Mouse (Mus musculus) C2C12 (cell line): ENCODE measurements around the gene Prkce. TPM values are rescaled to one million over a fixed set of nuclear protein-coding genes. Genes with fewer than 3 reads are reported as not detected.

Experiments used
- H3K27me3 ChIP-seq: one replicate; pipeline ENCODE4 v1.6.1; 2011; ENCODE audit not compliant: control insufficient read depth, insufficient read depth, insufficient read length
- H3K36me3 ChIP-seq: one replicate; pipeline ENCODE4 v1.6.1; 2011; ENCODE audit not compliant: control insufficient read depth, insufficient read depth
- H3K4me3 ChIP-seq: one replicate; pipeline ENCODE4 v1.5.1; 2011; ENCODE audit warnings: mild to moderate bottlenecking, control low read depth; ENCODE audit not compliant: poor library complexity, insufficient read depth, severe bottlenecking
- H3K79me2 ChIP-seq: one replicate; pipeline ENCODE4 v1.6.1; 2011; ENCODE audit not compliant: control insufficient read depth, insufficient read depth
- H3K79me3 ChIP-seq: one replicate; pipeline ENCODE4 v1.6.1; 2011; ENCODE audit warnings: low read depth, control low read depth
- H3ac ChIP-seq: one replicate; pipeline ENCODE3; 2011; ENCODE audit warnings: low read depth; ENCODE audit not compliant: control insufficient read depth, insufficient read length
- CEBPB ChIP-seq: IDR thresholded peaks from one replicate; pipeline ENCODE4 v1.6.1; 2011; ENCODE audit warnings: low read depth, mild to moderate bottlenecking, control low read depth, moderate library complexity
- CTCF ChIP-seq: IDR thresholded peaks from one replicate; pipeline ENCODE4 v1.5.1; 2011; ENCODE audit not compliant: control insufficient read depth, insufficient read depth, insufficient read length
- FOSL1 ChIP-seq: IDR thresholded peaks from one replicate; pipeline ENCODE4 v1.8.0; 2011; ENCODE audit warnings: mild to moderate bottlenecking, low read length; ENCODE audit not compliant: poor library complexity, insufficient read depth, severe bottlenecking
- MAX ChIP-seq: IDR thresholded peaks from one replicate; pipeline ENCODE4 v1.6.1; 2011; ENCODE audit warnings: mild to moderate bottlenecking, control low read depth
- MYOD1 ChIP-seq: IDR thresholded peaks from one replicate; pipeline ENCODE4 v1.6.1; 2011; ENCODE audit warnings: low read depth; ENCODE audit not compliant: control insufficient read depth, insufficient read length
- MYOG ChIP-seq: IDR thresholded peaks from one replicate; pipeline ENCODE4 v1.6.1; 2011; ENCODE audit not compliant: control insufficient read depth, insufficient read length; ENCODE audit errors: extremely low read depth
- USF1 ChIP-seq: IDR thresholded peaks from one replicate; pipeline ENCODE4 v1.6.1; 2011; ENCODE audit warnings: low read depth, mild to moderate bottlenecking, control low read depth, moderate library complexity
- polyA plus RNA-seq: library from polyadenylated mRNA; unstranded; fragments of >200 nt; fragmentation: generic; extraction: Trizol; gene quantifications from one replicate; pipeline ENCODE4 v1.2.1, GENCODE M21; 2012; ENCODE audit warnings: missing spikeins

Prkce gene
- polyA plus RNA-seq, 1 experiment = 1.4 TPM

DNA sequence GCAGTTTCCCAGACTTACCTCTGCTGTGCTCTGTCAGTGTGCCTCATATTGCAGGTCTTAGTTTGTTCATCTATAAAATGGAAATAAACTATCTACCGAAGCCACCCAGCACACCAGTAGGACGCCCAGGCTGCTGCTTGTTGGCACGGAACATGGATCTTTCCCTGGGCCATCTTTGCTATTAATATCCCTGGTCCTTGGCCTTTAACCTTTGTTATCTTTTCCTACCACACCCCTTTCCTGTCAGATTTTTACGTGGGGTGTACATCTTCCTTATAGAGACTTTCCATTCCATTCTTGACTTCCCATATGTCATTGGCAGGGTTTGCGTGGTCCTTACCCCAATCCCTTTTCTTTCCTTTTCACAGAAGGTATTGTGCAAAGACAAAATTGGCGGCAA lies 363.6 kb downstream of the Prkce start:
- Histone ChIP-seq H3K79me2 (no peaks in the 10 kb centered on the region), H3K4me3 (no peak overlapping the region), H3ac (no peak overlapping the region), H3K36me3 (no peaks in the 10 kb centered on the region), H3K79me3 (no peaks in the 10 kb centered on the region), H3K27me3 (no peaks in the 10 kb centered on the region)
- no peak for TF ChIP-seq MYOD1
- no peak for TF ChIP-seq CTCF
- no peak for TF ChIP-seq FOSL1
- no peak for TF ChIP-seq MYOG
- TF ChIP-seq MAX = no peak
- TF ChIP-seq CEBPB = no peak
- TF ChIP-seq USF1 = no peak

DNA sequence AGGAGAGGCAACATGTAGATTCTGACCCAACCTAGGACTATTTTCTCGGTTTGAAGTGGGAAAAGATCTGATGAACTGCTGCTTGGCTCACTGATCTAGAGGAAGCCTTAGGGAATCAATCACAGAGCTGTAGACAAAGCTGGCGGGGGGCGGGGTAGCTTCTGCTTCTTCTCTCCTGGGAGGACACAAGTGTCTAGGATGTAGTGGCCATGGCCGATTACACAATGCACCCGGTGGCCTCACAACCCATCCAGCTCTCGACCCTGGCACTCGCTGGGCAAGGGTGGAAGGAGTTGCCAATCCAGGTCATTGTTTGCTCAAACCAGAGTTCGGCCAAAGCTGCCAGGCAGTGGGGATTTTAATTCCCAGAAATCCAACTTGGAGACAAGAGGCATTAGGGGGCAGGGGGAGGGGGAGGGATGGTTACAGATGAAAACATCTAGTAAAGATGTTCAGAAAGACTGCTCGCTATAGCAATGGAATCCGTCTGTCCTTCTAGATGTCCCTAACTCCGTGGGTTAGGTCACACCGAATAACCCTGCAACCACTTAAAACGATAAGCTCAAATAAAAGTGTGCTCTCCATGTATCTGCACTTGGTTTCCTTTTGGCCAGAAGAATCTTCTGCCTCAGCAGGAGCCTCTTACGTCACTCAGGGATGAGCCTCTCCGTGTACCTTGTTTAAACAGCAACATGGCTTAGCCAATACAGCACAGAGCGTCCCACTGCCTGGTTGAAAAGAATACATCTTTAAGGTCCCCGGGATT lies 365.4 kb downstream of the Prkce start:
- no peak for TF ChIP-seq FOSL1
- TF ChIP-seq USF1 = no peak
- TF ChIP-seq MYOD1 = no peak
- TF ChIP-seq CEBPB = no peak
- no peak for TF ChIP-seq MAX
- TF ChIP-seq MYOG = no peak
- TF ChIP-seq CTCF = no peak
- H3ac ChIP-seq = no peak overlapping the region

DNA sequence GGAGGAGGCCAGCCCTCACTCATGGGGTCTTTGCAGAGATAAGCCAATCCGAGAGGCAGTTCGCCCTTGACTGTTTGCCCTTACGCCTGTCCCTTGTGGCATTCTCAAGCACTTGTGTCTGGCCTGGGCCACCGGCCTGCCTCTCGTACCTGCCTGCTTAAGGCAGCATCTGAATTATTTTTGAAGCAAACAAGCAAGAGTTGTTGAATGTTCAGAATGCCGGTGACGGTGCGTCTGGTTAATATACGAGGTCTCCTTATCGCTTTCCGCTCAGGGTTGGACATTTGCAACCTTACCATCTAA lies 365.9 kb downstream of the Prkce start:
- H3K27me3 ChIP-seq = no peaks in the 10 kb centered on the region
- H3K79me3 ChIP-seq = no peaks in the 10 kb centered on the region
- H3ac ChIP-seq = no peak overlapping the region
- H3K79me2 ChIP-seq = no peaks in the 10 kb centered on the region
- TF ChIP-seq CEBPB (no peak), USF1 (no peak), MAX (no peak), MYOG (no peak), CTCF (no peak)
- H3K4me3 ChIP-seq = no peak overlapping the region
- H3K36me3 ChIP-seq = no peaks in the 10 kb centered on the region

More for the DNA sequence above, 365.4 kb downstream of the Prkce start:
- H3K27me3 ChIP-seq = no peaks in the 10 kb centered on the region
- H3K4me3 ChIP-seq = no peak overlapping the region
- H3K79me3 ChIP-seq = no peaks in the 10 kb centered on the region
- H3K79me2 ChIP-seq = no peaks in the 10 kb centered on the region
- no peaks in the 10 kb centered on the region for H3K36me3 ChIP-seq

DNA sequence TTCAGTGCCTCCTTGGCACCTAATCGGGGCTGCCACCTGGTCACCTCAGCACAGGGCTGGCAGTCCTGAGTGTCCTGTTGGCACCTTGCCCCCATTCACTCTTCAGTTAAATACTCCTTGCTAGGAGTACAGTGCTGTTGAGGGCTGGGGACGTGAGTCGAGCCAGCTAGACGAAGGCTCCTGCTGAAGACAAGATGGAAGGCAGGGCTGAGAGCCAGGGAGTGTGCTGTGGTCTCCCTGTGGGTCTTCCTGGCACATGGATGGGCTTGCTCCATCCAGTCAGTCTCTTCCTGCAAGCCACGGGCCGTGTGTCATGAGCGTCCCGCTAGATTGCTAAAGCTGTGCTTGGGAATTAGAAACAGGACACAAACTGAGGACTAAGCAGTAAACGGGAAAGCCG lies 367.5 kb downstream of the Prkce start:
- Histone ChIP-seq H3K36me3 (no peaks in the 10 kb centered on the region), H3K79me2 (no peaks in the 10 kb centered on the region), H3ac (no peak overlapping the region), H3K4me3 (no peak overlapping the region), H3K27me3 (no peaks in the 10 kb centered on the region), H3K79me3 (no peaks in the 10 kb centered on the region)
- TF ChIP-seq CTCF = no peak
- no peak for TF ChIP-seq USF1
- no peak for TF ChIP-seq MYOD1
- TF ChIP-seq MYOG = no peak
- TF ChIP-seq MAX = no peak
- TF ChIP-seq FOSL1 = no peak
- TF ChIP-seq CEBPB = no peak

DNA sequence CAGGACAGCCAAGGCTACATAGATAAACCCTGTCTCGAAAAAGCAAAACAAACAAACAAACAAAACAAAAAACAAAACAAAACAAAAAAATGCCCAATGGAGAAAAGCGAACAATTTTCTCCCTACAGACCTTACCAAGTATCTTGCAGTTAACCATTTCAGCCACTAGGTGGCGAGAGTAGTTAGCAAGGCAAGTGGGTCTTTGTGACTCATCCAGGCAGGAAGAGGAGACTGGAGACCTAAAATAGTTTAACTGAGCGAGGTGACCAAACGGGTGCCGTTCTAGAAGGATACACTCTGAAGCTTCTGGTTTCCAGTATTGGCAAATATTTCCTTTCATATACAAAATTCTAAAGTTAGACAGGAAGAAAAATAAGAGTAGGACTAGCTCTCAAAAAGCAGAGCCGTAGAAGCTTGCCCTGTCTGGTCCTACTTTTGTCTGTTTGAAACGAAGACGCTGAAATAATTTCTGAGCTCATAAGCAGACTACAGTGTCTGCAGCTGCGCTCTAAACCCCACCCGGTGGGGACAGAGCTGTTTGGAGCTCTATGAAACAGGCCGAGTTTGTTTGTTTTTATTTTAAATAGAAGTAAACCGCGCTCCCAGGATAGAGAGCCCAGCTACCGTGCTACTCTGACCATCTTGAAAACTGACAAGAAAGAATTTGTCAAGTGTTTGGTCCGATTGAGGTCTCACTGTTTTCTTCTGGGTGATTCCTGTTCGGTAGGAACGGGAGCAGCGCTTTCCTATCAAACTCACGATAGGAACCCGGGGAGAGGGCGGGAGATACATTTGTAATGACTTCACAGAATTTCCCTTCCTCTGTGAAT lies 368.5 kb downstream of the Prkce start:
- Histone ChIP-seq H3K4me3 (no peak overlapping the region), H3K27me3 (no peaks in the 10 kb centered on the region), H3K36me3 (no peaks in the 10 kb centered on the region), H3K79me3 (no peaks in the 10 kb centered on the region), H3K79me2 (no peaks in the 10 kb centered on the region), H3ac (no peak overlapping the region)
- TF ChIP-seq CTCF (peak; percentile 52), MYOD1 (no peak), FOSL1 (peak; percentile 14)

DNA sequence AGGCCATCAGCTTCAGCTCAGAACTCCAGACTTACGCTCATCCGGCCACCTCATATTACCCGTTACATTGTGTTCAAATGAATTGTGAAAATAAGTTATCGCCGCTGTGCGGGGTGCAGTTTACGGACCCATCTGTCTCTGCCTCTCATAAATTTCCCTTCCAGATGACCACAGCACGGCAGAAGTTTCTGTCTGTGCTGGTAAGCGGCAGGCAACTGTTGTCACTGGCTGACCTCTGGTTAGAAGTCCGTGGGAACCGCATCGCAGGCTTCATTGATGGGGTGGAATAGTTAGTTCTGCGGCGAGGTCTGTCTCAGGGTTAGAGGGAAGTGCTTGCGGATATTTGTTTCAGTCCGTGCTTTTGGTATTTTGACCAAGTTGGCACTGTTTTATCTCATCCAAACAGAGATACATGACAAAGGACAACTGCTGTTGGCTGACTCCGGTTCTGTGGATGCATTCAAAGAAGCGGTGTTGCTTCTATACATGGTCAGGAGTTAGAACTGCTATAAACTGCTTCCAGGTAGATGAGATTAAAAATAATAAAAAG lies 372.4 kb downstream of the Prkce start:
- H3K36me3 ChIP-seq = no peaks in the 10 kb centered on the region
- no peaks in the 10 kb centered on the region for H3K79me3 ChIP-seq
- H3K4me3 ChIP-seq = no peak overlapping the region
- TF ChIP-seq MYOD1 = no peak
- TF ChIP-seq MAX = no peak
- no peaks in the 10 kb centered on the region for H3K79me2 ChIP-seq
- no peak overlapping the region for H3ac ChIP-seq
- H3K27me3 ChIP-seq = no peaks in the 10 kb centered on the region
